Mouse (Mus musculus) small intestine, adult 2 months (tissue): ENCODE results near the gene Metrn.

Source experiments
- CTCF ChIP-seq: fragments of 200-500 bp; IDR thresholded peaks from 2 replicates; pipeline ENCODE4 v1.5.1; 2012; ENCODE audit warnings: low read depth, mild to moderate bottlenecking, control low read depth, inconsistent platforms, low read length, moderate library complexity, mixed read lengths; ENCODE audit not compliant: insufficient replicate concordance, insufficient read length; ENCODE audit errors: extremely low read depth
- POLR2A ChIP-seq: fragments of 200-500 bp; IDR thresholded peaks from 2 replicates; pipeline ENCODE4 v1.6.1; 2012; ENCODE audit warnings: low read depth, mild to moderate bottlenecking, control low read depth, inconsistent platforms, low read length, moderate library complexity

- TF ChIP-seq CTCF: no peak
- no peak for TF ChIP-seq POLR2A
These were observed 31.1 kb downstream of the Metrn start for GRCm38 (mm10) chr17:25765886-25766285.
